Mouse (Mus musculus) heart, embryonic 12.5 days (tissue): ENCODE results near the gene Mtus2. TPM values are rescaled to one million over a fixed set of nuclear protein-coding genes. Genes with fewer than 3 reads are reported as not detected.
"Not testable (repeated sequence)": the region's sequence is repeated elsewhere in the genome, so short reads cannot be mapped to it uniquely, and the experiment has no call there.

Source experiments
- ATAC-seq: fragments of 200-750 bp; cut with Nextera tagmentation; 2 replicates; pipeline ENCODE4 v1.8.0; 2017; ENCODE audit warnings: moderate TSS enrichment, moderate library complexity; ENCODE audit not compliant: insufficient number of reproducible peaks, low FRiP score
- H3K27ac ChIP-seq: fragments of 300-500 bp; sonication (generic); 2 replicates; pipeline ENCODE4 v1.5.1; 2016; ENCODE audit warnings: mild to moderate bottlenecking, moderate library complexity; ENCODE audit not compliant: poor library complexity, severe bottlenecking
- H3K27me3 ChIP-seq: fragments of 300-500 bp; sonication (generic); replicated peaks from 2 replicates; pipeline ENCODE4 v1.6.1; 2016; ENCODE audit warnings: mild to moderate bottlenecking, moderate library complexity
- H3K36me3 ChIP-seq: fragments of 300-500 bp; sonication (generic); 2 replicates; pipeline ENCODE4 v1.6.1; 2016; ENCODE audit warnings: mild to moderate bottlenecking, moderate library complexity
- H3K4me1 ChIP-seq: fragments of 300-500 bp; sonication (generic); replicated peaks from 2 replicates; pipeline ENCODE4 v1.6.1; 2016; ENCODE audit warnings: mild to moderate bottlenecking
- H3K4me2 ChIP-seq: fragments of 300-500 bp; sonication (generic); 2 replicates; pipeline ENCODE4 v1.6.1; 2016; ENCODE audit warnings: mild to moderate bottlenecking, moderate library complexity
- H3K4me3 ChIP-seq: fragments of 300-500 bp; sonication (generic); 2 replicates; pipeline ENCODE4 v1.5.1; 2016; ENCODE audit warnings: mild to moderate bottlenecking
- H3K9ac ChIP-seq: fragments of 300-500 bp; sonication (generic); 2 replicates; pipeline ENCODE4 v1.6.1; 2016; ENCODE audit warnings: mild to moderate bottlenecking, moderate library complexity
- H3K9me3 ChIP-seq: fragments of 300-500 bp; sonication (generic); replicated peaks from 2 replicates; pipeline ENCODE4 v1.6.1; 2016; ENCODE audit warnings: mild to moderate bottlenecking, moderate library complexity
- WGBS: fragments of 180-500 bp; shearing (Covaris S2); methylation state at CpG from one replicate; pipeline ENCODE4 v1.1.7; 2016; 5-methylcytosine and 5-hydroxymethylcytosine counted together
- polyA plus RNA-seq: library from polyadenylated mRNA; unstranded; fragments of >200 nt; fragmentation: Nextera tagmentation; extraction: Ambion mirVana; gene quantifications from 2 replicates; pipeline ENCODE4 v1.2.1, GENCODE M21; 2016

Mtus2 gene
- polyA plus RNA-seq, 1 experiment from 2014 or later: 104 TPM

- H3K4me1 ChIP-seq: no peaks in the 10 kb centered on the region
- no peaks in the 10 kb centered on the region for H3K27me3 ChIP-seq
- no peaks in the 10 kb centered on the region for H3K9me3 ChIP-seq
- no peaks in the 10 kb centered on the region for H3K36me3 ChIP-seq
- H3K4me2 ChIP-seq: no peak overlapping the region
- 89% methylated on average over 17 of the region's 17 CpGs for WGBS
- no peak for ATAC-seq
- H3K4me3 ChIP-seq: no peak overlapping the region
- H3K9ac ChIP-seq: no peak overlapping the region
- no peak overlapping the region for H3K27ac ChIP-seq
Measured at GRCm38 (mm10) chr5:148160529-148161154, 203.5 kb downstream of the Mtus2 start.

DNA sequence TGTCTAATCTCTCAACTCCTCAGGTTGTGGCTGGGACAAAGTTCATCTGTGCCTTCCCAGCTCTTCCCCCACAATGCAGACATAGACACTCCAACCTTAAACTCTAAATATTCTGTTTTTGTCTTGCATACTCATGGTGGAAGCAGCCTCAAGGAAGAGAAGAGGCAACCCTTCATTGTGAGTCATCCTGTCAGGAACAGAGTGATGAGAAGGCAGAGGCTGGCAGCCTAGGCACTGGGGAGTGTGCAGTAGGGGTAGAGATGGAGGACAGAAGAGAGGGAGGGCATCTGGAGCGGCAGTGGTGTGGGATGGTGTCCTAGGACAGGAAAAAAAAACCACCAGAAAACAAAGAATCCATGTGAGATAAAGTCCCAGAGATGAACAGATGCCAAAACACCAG lies 208.0 kb downstream of the Mtus2 start:
- H3K4me3 ChIP-seq: no peak overlapping the region
- H3K9me3 ChIP-seq: no peaks in the 10 kb centered on the region
- ATAC-seq: no peak
- no peak overlapping the region for H3K9ac ChIP-seq
- no peaks in the 10 kb centered on the region for H3K36me3 ChIP-seq
- H3K27me3 ChIP-seq: no peaks in the 10 kb centered on the region
- H3K4me2 ChIP-seq: no peak overlapping the region
- no peak overlapping the region for H3K27ac ChIP-seq
- H3K4me1 ChIP-seq: no peaks in the 10 kb centered on the region
- 73% methylated on average over 1 of the region's 1 CpGs for WGBS

DNA sequence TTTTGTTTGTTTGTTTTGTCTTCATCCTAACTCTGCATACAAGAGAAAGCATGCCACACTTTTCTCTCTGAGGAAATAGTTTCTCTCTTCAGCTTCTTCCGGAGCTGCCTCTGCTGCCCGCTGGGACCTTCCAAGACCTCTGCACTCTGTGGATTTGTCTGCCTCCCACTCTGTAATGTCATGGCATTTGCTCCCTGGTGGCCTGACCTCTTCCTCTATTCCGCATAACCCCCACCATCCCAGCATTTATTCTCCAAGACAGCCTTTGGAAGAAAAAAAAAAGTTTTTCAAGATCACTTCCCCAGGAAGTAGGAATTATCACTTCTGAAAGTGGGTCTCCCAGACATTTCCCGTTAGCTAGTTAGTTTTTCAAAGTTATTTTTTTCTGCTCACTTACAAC lies 218.0 kb downstream of the Mtus2 start:
- Histone ChIP-seq H3K36me3 (no peaks in the 10 kb centered on the region), H3K27ac (no peak overlapping the region), H3K9ac (no peak overlapping the region), H3K4me2 (no peak overlapping the region), H3K9me3 (peaks cover 21% of the 10 kb centered on the region), H3K27me3 (no peaks in the 10 kb centered on the region), H3K4me1 (no peaks in the 10 kb centered on the region), H3K4me3 (no peak overlapping the region)
- 53% methylated on average over 4 of the region's 4 CpGs for WGBS
- ATAC-seq: no peak

DNA sequence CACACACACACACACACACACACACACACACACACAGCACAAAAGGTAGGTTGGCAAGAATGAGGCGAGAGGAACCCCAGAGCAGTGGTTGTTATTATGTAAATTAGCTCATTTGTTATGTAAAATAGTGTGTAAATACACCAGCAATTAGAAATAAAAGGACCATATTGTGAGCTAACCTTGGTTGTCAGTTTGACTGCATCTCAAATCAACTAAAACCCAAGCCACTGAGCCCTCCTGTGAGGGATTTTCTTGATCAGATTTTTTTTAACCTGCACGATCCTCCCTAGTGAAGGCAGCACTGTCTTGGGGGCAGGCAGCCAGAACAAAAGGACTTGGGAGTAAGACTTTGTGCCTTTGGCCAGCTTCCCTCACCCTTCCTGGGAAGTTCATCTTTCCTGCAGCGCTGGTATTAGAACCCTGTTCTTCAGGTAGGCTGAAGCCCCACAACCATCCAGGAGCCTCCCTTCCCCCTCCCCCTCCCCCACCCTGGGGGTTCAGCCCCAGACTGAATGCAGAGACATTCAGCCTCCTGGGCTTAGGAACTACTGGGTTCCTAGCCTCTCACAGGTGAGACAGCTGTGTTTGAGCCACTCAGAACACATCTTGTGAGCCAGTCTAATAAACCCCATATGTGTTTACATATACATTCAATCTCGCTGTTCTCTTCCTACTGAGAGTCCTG lies 218.8 kb downstream of the Mtus2 start:
- no peak overlapping the region for H3K9ac ChIP-seq
- no peak overlapping the region for H3K4me3 ChIP-seq
- 0 out of 2 replicates have a peak, but pooled peaks cover 3% of the 10 kb centered on the region for H3K4me1 ChIP-seq
- ATAC-seq: no peak
- no peaks in the 10 kb centered on the region for H3K27me3 ChIP-seq
- no peaks in the 10 kb centered on the region for H3K36me3 ChIP-seq
- H3K9me3 ChIP-seq: peaks cover 21% of the 10 kb centered on the region
- H3K27ac ChIP-seq: no peak overlapping the region
- no peak overlapping the region for H3K4me2 ChIP-seq
- 71% methylated on average over 4 of the region's 4 CpGs for WGBS

- peaks cover 21% of the 10 kb centered on the region for H3K9me3 ChIP-seq
- not testable (repeated sequence) for H3K4me3 ChIP-seq, H3K4me2 ChIP-seq, H3K27ac ChIP-seq, H3K36me3 ChIP-seq, ATAC-seq, H3K9ac ChIP-seq, H3K27me3 ChIP-seq, H3K4me1 ChIP-seq
- 87% methylated on average over 8 of the region's 8 CpGs for WGBS
Measured at GRCm38 (mm10) chr5:148176539-148176938, 219.4 kb downstream of the Mtus2 start.

GRCm38 (mm10) chr5:148179231-148179630 lies 222.1 kb downstream of the Mtus2 start:
- Histone ChIP-seq H3K4me1 (0 out of 2 replicates have a peak, but pooled peaks cover 3% of the 10 kb centered on the region), H3K9ac (no peak overlapping the region), H3K27ac (no peak overlapping the region), H3K9me3 (peaks cover 21% of the 10 kb centered on the region), H3K36me3 (no peaks in the 10 kb centered on the region), H3K4me3 (no peak overlapping the region), H3K27me3 (no peaks in the 10 kb centered on the region), H3K4me2 (no peak overlapping the region)
- WGBS: 59% methylated on average over 7 of the region's 7 CpGs
- ATAC-seq: no peak

- Histone ChIP-seq H3K9ac (no peak overlapping the region), H3K4me3 (no peak overlapping the region), H3K9me3 (peaks cover 27% of the 10 kb centered on the region), H3K4me1 (0 out of 2 replicates have a peak, but pooled peaks cover 3% of the 10 kb centered on the region), H3K27me3 (no peaks in the 10 kb centered on the region), H3K4me2 (peak overlapping the region; percentile 18; the same call in 1 of the 2 replicates), H3K27ac (no peak overlapping the region), H3K36me3 (no peaks in the 10 kb centered on the region)
- WGBS: 15% methylated on average over 13 of the region's 13 CpGs
- ATAC-seq: no peak
Measured at GRCm38 (mm10) chr5:148180590-148181307, 223.6 kb downstream of the Mtus2 start.

- WGBS: 42% methylated on average over 4 of the region's 4 CpGs
- no peak overlapping the region for H3K27ac ChIP-seq
- no peak for ATAC-seq
- no peak overlapping the region for H3K4me2 ChIP-seq
- H3K9ac ChIP-seq: no peak overlapping the region
- H3K4me1 ChIP-seq: 0 out of 2 replicates have a peak, but pooled peaks cover 3% of the 10 kb centered on the region
- no peaks in the 10 kb centered on the region for H3K27me3 ChIP-seq
- H3K36me3 ChIP-seq: no peaks in the 10 kb centered on the region
- peaks cover 27% of the 10 kb centered on the region for H3K9me3 ChIP-seq
- H3K4me3 ChIP-seq: no peak overlapping the region
Measured at GRCm38 (mm10) chr5:148181308-148181630, 224.1 kb downstream of the Mtus2 start.

DNA sequence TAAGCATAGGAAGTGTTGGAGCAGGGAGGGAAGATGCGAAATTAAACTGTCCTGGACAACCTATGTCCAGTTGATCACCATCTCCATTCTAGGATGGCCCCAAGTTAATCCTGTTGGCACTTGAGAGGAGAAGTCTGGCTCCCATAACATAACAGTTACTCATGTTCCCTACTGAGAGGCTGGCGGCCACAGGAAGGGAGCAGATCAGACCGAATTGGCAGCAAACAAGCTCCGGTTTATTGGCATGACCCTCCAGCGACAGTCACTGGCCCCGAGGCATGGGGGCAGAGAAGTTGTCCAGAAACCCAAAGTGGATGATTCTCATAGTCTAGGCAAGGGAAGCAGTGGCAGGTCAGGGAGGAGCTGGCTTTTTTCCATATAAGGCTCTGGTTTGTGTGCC lies 224.8 kb downstream of the Mtus2 start:
- H3K27me3 ChIP-seq: no peaks in the 10 kb centered on the region
- peaks cover 25% of the 10 kb centered on the region for H3K9me3 ChIP-seq
- no peak overlapping the region for H3K9ac ChIP-seq
- H3K27ac ChIP-seq: no peak overlapping the region
- 75% methylated on average over 6 of the region's 6 CpGs for WGBS
- no peaks in the 10 kb centered on the region for H3K36me3 ChIP-seq
- H3K4me2 ChIP-seq: no peak overlapping the region
- no peak for ATAC-seq
- no peak overlapping the region for H3K4me3 ChIP-seq
- 0 out of 2 replicates have a peak, but pooled peaks cover 3% of the 10 kb centered on the region for H3K4me1 ChIP-seq

DNA sequence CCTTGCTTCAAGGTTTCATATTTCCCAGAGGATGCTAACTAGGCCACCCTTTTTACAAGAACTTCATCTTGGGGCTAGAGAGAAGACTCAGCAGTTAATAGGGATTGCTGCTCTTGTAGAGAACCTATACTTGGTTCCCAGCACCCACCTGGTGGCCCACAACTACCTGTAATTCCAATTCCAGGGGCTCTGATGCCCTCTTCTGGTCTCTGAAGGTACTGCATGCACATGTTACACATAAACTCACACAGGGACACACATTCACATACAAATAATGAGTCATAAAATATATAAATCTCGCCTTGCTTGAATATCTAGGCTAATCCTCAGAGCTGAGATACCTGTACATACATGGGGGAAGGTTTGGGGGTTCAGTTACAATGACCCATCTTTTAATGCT lies 228.8 kb downstream of the Mtus2 start:
- peaks cover 10% of the 10 kb centered on the region for H3K9me3 ChIP-seq
- H3K9ac ChIP-seq: no peak overlapping the region
- H3K4me1 ChIP-seq: no peaks in the 10 kb centered on the region
- H3K36me3 ChIP-seq: no peaks in the 10 kb centered on the region
- H3K27me3 ChIP-seq: no peaks in the 10 kb centered on the region
- H3K27ac ChIP-seq: no peak overlapping the region
- H3K4me2 ChIP-seq: no peak overlapping the region
- no peak overlapping the region for H3K4me3 ChIP-seq
- WGBS: 56% methylated on average over 1 of the region's 1 CpGs
- ATAC-seq: no peak

GRCm38 (mm10) chr5:148191416-148191815 lies 234.3 kb downstream of the Mtus2 start:
- WGBS: 17% methylated on average over 4 of the region's 4 CpGs
- H3K36me3 ChIP-seq: no peaks in the 10 kb centered on the region
- no peak overlapping the region for H3K27ac ChIP-seq
- no peak overlapping the region for H3K4me2 ChIP-seq
- no peak for ATAC-seq
- H3K9ac ChIP-seq: no peak overlapping the region
- H3K9me3 ChIP-seq: no peaks in the 10 kb centered on the region
- no peaks in the 10 kb centered on the region for H3K27me3 ChIP-seq
- no peaks in the 10 kb centered on the region for H3K4me1 ChIP-seq
- no peak overlapping the region for H3K4me3 ChIP-seq
